Mouse (Mus musculus): ENCODE results near the gene Olfr576. TPM values are rescaled to one million over a fixed set of nuclear protein-coding genes. Genes with fewer than 3 reads are reported as not detected.

Gene Olfr576
- polyA plus RNA-seq, 1 experiment from 2014 or later = not detected

- H3K4me3 ChIP-seq (ENCODE audit: low read depth, low read length) = no peak overlapping the region
- no peak for ATAC-seq
- no peak overlapping the region for H3K27ac ChIP-seq (ENCODE audit: low read depth, low read length)
- H3K9ac ChIP-seq (ENCODE audit: low read depth, low read length) = no peak overlapping the region
- no peaks in the 10 kb centered on the region for H3K27me3 ChIP-seq (replicated peaks; ENCODE audit: control insufficient read depth, insufficient read depth, low read length)
- no peak for TF ChIP-seq CTCF (IDR thresholded peaks at IDR 0.05; ENCODE audit: low read depth)
- H3K4me1 ChIP-seq (replicated peaks; ENCODE audit: control insufficient read depth, insufficient read depth, low read length) = no peaks in the 10 kb centered on the region
- H3K36me3 ChIP-seq (ENCODE audit: control insufficient read depth, insufficient read depth) = no peaks in the 10 kb centered on the region
- no peaks in the 10 kb centered on the region for H3K9me3 ChIP-seq (ENCODE audit: control insufficient read depth)
- no peak overlapping the region for H3K4me2 ChIP-seq (replicated peaks; ENCODE audit: low read depth)
- 42% methylated on average over 1 of the region's 1 CpGs for WGBS
Measured at GRCm38 (mm10) chr7:102974399-102974798, 11.9 kb downstream of the Olfr576 start.

GRCm38 (mm10) chr7:102975843-102976242, 13.4 kb downstream of the Olfr576 start, which contains the start of gene Olfr577:
Gene Olfr577, minus strand, starts transcription at chr7:102975943.
- Histone ChIP-seq H3K36me3 (ENCODE audit: control insufficient read depth, insufficient read depth) (no peaks in the 10 kb centered on the region), H3K4me1 (replicated peaks; ENCODE audit: control insufficient read depth, insufficient read depth, low read length) (no peaks in the 10 kb centered on the region), H3K4me3 (ENCODE audit: low read depth, low read length) (no peak within 1 kb of the TSS), H3K4me2 (replicated peaks; ENCODE audit: low read depth) (no peak within 1 kb of the TSS), H3K9ac (ENCODE audit: low read depth, low read length) (no peak within 1 kb of the TSS), H3K9me3 (ENCODE audit: control insufficient read depth) (no peaks in the 10 kb centered on the region), H3K27ac (ENCODE audit: low read depth, low read length) (no peak within 1 kb of the TSS), H3K27me3 (replicated peaks; ENCODE audit: control insufficient read depth, insufficient read depth, low read length) (no peaks in the 10 kb centered on the region)
- WGBS = 85% methylated on average over 2 of the region's 2 CpGs
- ATAC-seq = no peak
- TF ChIP-seq CTCF (IDR thresholded peaks at IDR 0.05; ENCODE audit: low read depth) = no peak

- Histone ChIP-seq H3K4me1 (replicated peaks; ENCODE audit: control insufficient read depth, insufficient read depth, low read length) (no peaks in the 10 kb centered on the region), H3K36me3 (ENCODE audit: control insufficient read depth, insufficient read depth) (no peaks in the 10 kb centered on the region), H3K4me3 (ENCODE audit: low read depth, low read length) (no peak within 1 kb of the TSS), H3K9me3 (ENCODE audit: control insufficient read depth) (no peaks in the 10 kb centered on the region), H3K9ac (ENCODE audit: low read depth, low read length) (no peak within 1 kb of the TSS), H3K27ac (ENCODE audit: low read depth, low read length) (no peak within 1 kb of the TSS), H3K4me2 (replicated peaks; ENCODE audit: low read depth) (no peak within 1 kb of the TSS), H3K27me3 (replicated peaks; ENCODE audit: control insufficient read depth, insufficient read depth, low read length) (no peaks in the 10 kb centered on the region)
- ATAC-seq = no peak
- no peak for TF ChIP-seq CTCF (IDR thresholded peaks at IDR 0.05; ENCODE audit: low read depth)
- 68% methylated on average over 3 of the region's 3 CpGs for WGBS
Measured at GRCm38 (mm10) chr7:102989224-102989623, 26.8 kb downstream of the Olfr576 start, which contains the start of gene Olfr578. Gene Olfr578, minus strand, starts transcription at chr7:102989324.

Other genes starting within 250 kb of the Olfr576 start
- gene Olfr33, start 243.6 kb upstream of the Olfr576 start, polyA plus RNA-seq (2015; fragmentation: Nextera tagmentation; extraction: Ambion mirVana) = not detected in 2 replicates
- gene Olfr559, start 235.2 kb upstream of the Olfr576 start, polyA plus RNA-seq (2015; fragmentation: Nextera tagmentation; extraction: Ambion mirVana) = not detected in 2 replicates
- gene Olfr560, start 203.3 kb upstream of the Olfr576 start, polyA plus RNA-seq (2015; fragmentation: Nextera tagmentation; extraction: Ambion mirVana) = not detected in 2 replicates
- gene Olfr78, start 203.2 kb upstream of the Olfr576 start, polyA plus RNA-seq (2015; fragmentation: Nextera tagmentation; extraction: Ambion mirVana) = 0.12 and 0.23 TPM in 2 replicates
- not detected in 2 replicates for gene Olfr561, start 191.4 kb upstream of the Olfr576 start, polyA plus RNA-seq (2015; fragmentation: Nextera tagmentation; extraction: Ambion mirVana)
- not detected in 2 replicates for gene Olfr564, start 159.2 kb upstream of the Olfr576 start, polyA plus RNA-seq (2015; fragmentation: Nextera tagmentation; extraction: Ambion mirVana)
- not detected in 2 replicates for gene Olfr566, start 103.9 kb upstream of the Olfr576 start, polyA plus RNA-seq (2015; fragmentation: Nextera tagmentation; extraction: Ambion mirVana)
- gene Olfr568, start 85.5 kb upstream of the Olfr576 start, polyA plus RNA-seq (2015; fragmentation: Nextera tagmentation; extraction: Ambion mirVana) = not detected in 2 replicates
- not detected in 2 replicates for gene Olfr569, start 71.8 kb upstream of the Olfr576 start, polyA plus RNA-seq (2015; fragmentation: Nextera tagmentation; extraction: Ambion mirVana)
- gene Olfr570, start 68.1 kb upstream of the Olfr576 start, polyA plus RNA-seq (2015; fragmentation: Nextera tagmentation; extraction: Ambion mirVana) = not detected in 2 replicates
- not detected in 2 replicates for gene Olfr571, start 45.1 kb upstream of the Olfr576 start, polyA plus RNA-seq (2015; fragmentation: Nextera tagmentation; extraction: Ambion mirVana)
- not detected in 2 replicates for gene Olfr572, start 38.3 kb upstream of the Olfr576 start, polyA plus RNA-seq (2015; fragmentation: Nextera tagmentation; extraction: Ambion mirVana)
- gene Olfr573-ps1, start 20.1 kb upstream of the Olfr576 start, polyA plus RNA-seq (2015; fragmentation: Nextera tagmentation; extraction: Ambion mirVana) = not detected in 2 replicates
- gene Olfr574, start 14.2 kb upstream of the Olfr576 start, polyA plus RNA-seq (2015; fragmentation: Nextera tagmentation; extraction: Ambion mirVana) = not detected in 2 replicates
- not detected in 2 replicates for gene Olfr575, start 3.9 kb upstream of the Olfr576 start, polyA plus RNA-seq (2015; fragmentation: Nextera tagmentation; extraction: Ambion mirVana)
- gene Olfr577, start 13.3 kb downstream of the Olfr576 start, polyA plus RNA-seq (2015; fragmentation: Nextera tagmentation; extraction: Ambion mirVana) = not detected in 2 replicates
- gene Olfr578, start 26.7 kb downstream of the Olfr576 start, polyA plus RNA-seq (2015; fragmentation: Nextera tagmentation; extraction: Ambion mirVana) = not detected in 2 replicates
- not detected in 2 replicates for gene Olfr582, start 75.4 kb downstream of the Olfr576 start, polyA plus RNA-seq (2015; fragmentation: Nextera tagmentation; extraction: Ambion mirVana)
- gene Olfr583, start 88.6 kb downstream of the Olfr576 start, polyA plus RNA-seq (2015; fragmentation: Nextera tagmentation; extraction: Ambion mirVana) = not detected in 2 replicates
- not detected in 2 replicates for gene Olfr584, start 119.2 kb downstream of the Olfr576 start, polyA plus RNA-seq (2015; fragmentation: Nextera tagmentation; extraction: Ambion mirVana)
- gene Olfr585, start 135.1 kb downstream of the Olfr576 start, polyA plus RNA-seq (2015; fragmentation: Nextera tagmentation; extraction: Ambion mirVana) = not detected in 2 replicates
- not detected in 2 replicates for gene Olfr586, start 163.0 kb downstream of the Olfr576 start, polyA plus RNA-seq (2015; fragmentation: Nextera tagmentation; extraction: Ambion mirVana)
- gene Olfr588-ps1, start 178.2 kb downstream of the Olfr576 start, polyA plus RNA-seq (2015; fragmentation: Nextera tagmentation; extraction: Ambion mirVana) = not detected in 2 replicates
- not detected in 2 replicates for gene Olfr589, start 193.7 kb downstream of the Olfr576 start, polyA plus RNA-seq (2015; fragmentation: Nextera tagmentation; extraction: Ambion mirVana)
- gene Olfr591, start 215.7 kb downstream of the Olfr576 start, polyA plus RNA-seq (2015; fragmentation: Nextera tagmentation; extraction: Ambion mirVana) = not detected in 2 replicates
- gene Olfr592, start 222.1 kb downstream of the Olfr576 start, polyA plus RNA-seq (2015; fragmentation: Nextera tagmentation; extraction: Ambion mirVana) = not detected in 2 replicates
- gene Olfr593, start 249.2 kb downstream of the Olfr576 start, polyA plus RNA-seq (2015; fragmentation: Nextera tagmentation; extraction: Ambion mirVana) = not detected in 2 replicates

All from intestine, postnatal 0 days (tissue).